Mouse (Mus musculus) embryonic facial prominence, embryonic 11.5 days (tissue): ENCODE data around the gene Krt16. TPM values are rescaled to one million over a fixed set of nuclear protein-coding genes. Genes with fewer than 3 reads are reported as not detected.
A peak's percentile ranks its signal among the peaks of the same experiment; 100 is the strongest.

Source experiments
- ATAC-seq: fragments of 200-750 bp; cut with Nextera tagmentation; replicated peaks from 2 replicates; pipeline ENCODE4 v1.8.0; 2017; ENCODE audit warnings: low read depth; ENCODE audit not compliant: insufficient number of reproducible peaks, low FRiP score, low TSS enrichment
- DNase-seq: peaks from one replicate; pipeline ENCODE4 v3.0.0-alpha.2; 2015; ENCODE audit warnings: low spot score
- H3K27ac ChIP-seq: fragments of 300-500 bp; sonication (generic); replicated peaks from 2 replicates; pipeline ENCODE4 v1.5.1; 2014; ENCODE audit warnings: mild to moderate bottlenecking, low read depth, low read length, control low read depth
- H3K27me3 ChIP-seq: fragments of 300-500 bp; sonication (generic); 2 replicates; pipeline ENCODE4 v1.6.1; 2014; ENCODE audit warnings: mild to moderate bottlenecking, low read length, moderate library complexity, mixed read lengths; ENCODE audit not compliant: control insufficient read depth, insufficient read depth
- H3K36me3 ChIP-seq: fragments of 300-500 bp; sonication (generic); replicated peaks from 2 replicates; pipeline ENCODE4 v1.6.1; 2014; ENCODE audit warnings: low read depth, mild to moderate bottlenecking, low read length, moderate library complexity, mixed read lengths; ENCODE audit not compliant: control insufficient read depth, insufficient read depth
- H3K4me1 ChIP-seq: fragments of 300-500 bp; sonication (generic); 2 replicates; pipeline ENCODE4 v1.6.1; 2014; ENCODE audit warnings: low read length, mixed read lengths; ENCODE audit not compliant: control insufficient read depth, insufficient read depth
- H3K4me2 ChIP-seq: fragments of 300-500 bp; sonication (generic); 2 replicates; pipeline ENCODE4 v1.6.1; 2014; ENCODE audit warnings: low read depth, mild to moderate bottlenecking, control low read depth, low read length, moderate library complexity
- H3K4me3 ChIP-seq: fragments of 300-500 bp; sonication (generic); 2 replicates; pipeline ENCODE4 v1.5.1; 2014; ENCODE audit warnings: low read depth, low read length, control low read depth
- H3K9ac ChIP-seq: fragments of 300-500 bp; sonication (generic); replicated peaks from 2 replicates; pipeline ENCODE4 v1.6.1; 2014; ENCODE audit warnings: mild to moderate bottlenecking, control low read depth, low read length
- H3K9me3 ChIP-seq: fragments of 300-500 bp; sonication (generic); replicated peaks from 2 replicates; pipeline ENCODE4 v1.6.1; 2016; ENCODE audit warnings: mild to moderate bottlenecking, low read length, inconsistent platforms, mixed read lengths; ENCODE audit not compliant: control insufficient read depth
- WGBS: fragments of 180-500 bp; shearing (Covaris S2); extraction: QIAGEN DNeasy Blood & Tissue Kit; methylation state at CpG from one replicate; pipeline ENCODE4 v1.1.7; 2014; 5-methylcytosine and 5-hydroxymethylcytosine counted together
- polyA plus RNA-seq: library from polyadenylated mRNA; unstranded; fragments of >200 nt; fragmentation: Nextera tagmentation; extraction: Ambion mirVana; gene quantifications from 2 replicates; pipeline ENCODE4 v1.2.1, GENCODE M21; 2014

The Krt16 gene
- polyA plus RNA-seq, 1 experiment from 2014 or later, result not detected

GRCm38 (mm10) chr11:100202906-100203305 is 45.8 kb downstream of the Krt16 start:
- ATAC-seq, result no peak
- WGBS, result 83% methylated on average over 4 of the region's 4 CpGs
- Histone ChIP-seq H3K4me2 (no peak overlapping the region), H3K4me3 (no peak overlapping the region), H3K27me3 (no peaks in the 10 kb centered on the region), H3K4me1 (no peaks in the 10 kb centered on the region), H3K9me3 (no peaks in the 10 kb centered on the region), H3K36me3 (no peaks in the 10 kb centered on the region), H3K27ac (no peak overlapping the region), H3K9ac (no peak overlapping the region)
- no peak for DNase-seq

GRCm38 (mm10) chr11:100200104-100200820 is 48.4 kb downstream of the Krt16 start:
- Histone ChIP-seq H3K27ac (no peak overlapping the region), H3K4me1 (no peaks in the 10 kb centered on the region), H3K4me3 (no peak overlapping the region), H3K9ac (no peak overlapping the region), H3K9me3 (no peaks in the 10 kb centered on the region), H3K27me3 (no peaks in the 10 kb centered on the region), H3K4me2 (no peak overlapping the region), H3K36me3 (no peaks in the 10 kb centered on the region)
- no peak for ATAC-seq
- DNase-seq, result peak; percentile 3
- 46% methylated on average over 8 of the region's 8 CpGs for WGBS

GRCm38 (mm10) chr11:100198666-100199065 is 50.0 kb downstream of the Krt16 start:
- Histone ChIP-seq H3K4me3 (no peak overlapping the region), H3K4me1 (no peaks in the 10 kb centered on the region), H3K4me2 (no peak overlapping the region), H3K27ac (no peak overlapping the region), H3K9me3 (no peaks in the 10 kb centered on the region), H3K27me3 (no peaks in the 10 kb centered on the region), H3K9ac (no peak overlapping the region), H3K36me3 (no peaks in the 10 kb centered on the region)
- WGBS, result 76% methylated on average over 4 of the region's 4 CpGs
- no peak for ATAC-seq
- no peak for DNase-seq

Other genes starting within 250 kb of the Krt16 start
- not detected in 2 replicates for gene Krt33a, start 232.7 kb downstream of the Krt16 start, polyA plus RNA-seq
- not detected in 2 replicates for gene Krt33b, start 219.0 kb downstream of the Krt16 start, polyA plus RNA-seq
- gene Krt34, start 207.3 kb downstream of the Krt16 start, polyA plus RNA-seq, result not detected in 2 replicates
- gene Krt31, start 198.4 kb downstream of the Krt16 start, polyA plus RNA-seq, result not detected in 2 replicates
- not detected in 2 replicates for gene Krt32, start 160.7 kb downstream of the Krt16 start, polyA plus RNA-seq
- gene Krt35, start 152.7 kb downstream of the Krt16 start, polyA plus RNA-seq, result not detected in 2 replicates
- gene Krt36, start 143.3 kb downstream of the Krt16 start, polyA plus RNA-seq, result 0.13 TPM in 1 of 2 replicates, not detected in the other
- gene Krt13, start 127.3 kb downstream of the Krt16 start, polyA plus RNA-seq, result not detected in 2 replicates
- gene Krt15, start 113.0 kb downstream of the Krt16 start, polyA plus RNA-seq, result 8.2 and 8.6 TPM in 2 replicates
- 8.0 and 10.5 TPM in 2 replicates for gene Krt19, start 100.2 kb downstream of the Krt16 start, polyA plus RNA-seq
- gene Krt9, start 55.7 kb downstream of the Krt16 start, polyA plus RNA-seq, result not detected in 2 replicates
- 30.7 and 31.2 TPM in 2 replicates for gene Krt14, start 41.4 kb downstream of the Krt16 start, polyA plus RNA-seq
- 1.3 and 1.8 TPM in 2 replicates for gene Krt17, start 12.1 kb upstream of the Krt16 start, polyA plus RNA-seq
- gene Krt42, start 21.0 kb upstream of the Krt16 start, polyA plus RNA-seq, result not detected in 2 replicates
- 1,683 and 1,757 TPM in 2 replicates for gene Eif1, start 71.0 kb upstream of the Krt16 start, polyA plus RNA-seq
- gene Gast, start 85.5 kb upstream of the Krt16 start, polyA plus RNA-seq, result not detected in 2 replicates
- gene Hap1, start 107.2 kb upstream of the Krt16 start, polyA plus RNA-seq, result 5.5 and 6.2 TPM in 2 replicates
- 31.8 and 37.4 TPM in 2 replicates for gene Jup, start 148.9 kb upstream of the Krt16 start, polyA plus RNA-seq
- 33.0 and 37.1 TPM in 2 replicates for gene P3h4, start 165.9 kb upstream of the Krt16 start, polyA plus RNA-seq
- gene Fkbp10, start 166.8 kb upstream of the Krt16 start, polyA plus RNA-seq, result 60.0 and 69.4 TPM in 2 replicates
- gene Nt5c3b, start 192.9 kb upstream of the Krt16 start, polyA plus RNA-seq, result 136 and 145 TPM in 2 replicates
- gene Klhl10, start 193.0 kb upstream of the Krt16 start, polyA plus RNA-seq, result 0.52 and 0.57 TPM in 2 replicates
- gene Klhl11, start 223.8 kb upstream of the Krt16 start, polyA plus RNA-seq, result 13.1 and 13.2 TPM in 2 replicates